Mouse (Mus musculus): ENCODE measurements around the gene Slc1a2. TPM values are rescaled to one million over a fixed set of nuclear protein-coding genes. Genes with fewer than 3 reads are reported as not detected.

Slc1a2 gene
- total and polyA plus RNA-seq, 3 experiments: 1.3 to 1.6 (median 1.3) TPM

GRCm38 (mm10) chr2:102682168-102682567, 23.7 kb downstream of the Slc1a2 start:
- in situ Hi-C loops (cut with MboI; ENCODE audit: low pct_ligation_motif_present, low pct_unique_long_range_greater_than_20kb, low sequenced_read_pairs) (loop anchor here (5.0 to 10.0 kb wide), 3 partner anchors 335 to 663 kb away; no protein-coding TSS in a partner anchor), dilution Hi-C loops (cut with MboI; ENCODE audit: extremely low pct_ligation_motif_present, extremely low pct_unique_long_range_greater_than_20kb, low sequenced_read_pairs) (no loop called here)
- H3K27ac ChIP-seq (ENCODE audit: insufficient read depth, low read depth): no peak overlapping the region
- peak; percentile 73 for TF ChIP-seq NRF1 (IDR thresholded peaks at IDR 0.05; ENCODE audit: low read depth, low read length)
- peak; percentile 72 to 93 for TF ChIP-seq CTCF (conservative IDR thresholded peaks at IDR 0.05 in 1 of 2, IDR thresholded peaks at IDR 0.05 in 1 of 2; ENCODE audit: low read depth in 2 of 2, low read length in 2 of 2)
- peak; percentile 96 for TF ChIP-seq SMC3 (IDR thresholded peaks at IDR 0.05; ENCODE audit: low read depth, low read length)
- TF ChIP-seq EP300 (IDR thresholded peaks at IDR 0.05; ENCODE audit: low read length): no peak
- TF ChIP-seq ETS1 (conservative IDR thresholded peaks at IDR 0.05; ENCODE audit: low read depth, low read length): no peak
- TF ChIP-seq RAD21 (IDR thresholded peaks at IDR 0.05; ENCODE audit: low read depth, low read length): peak; percentile 97
- peak; percentile 93 for TF ChIP-seq ZC3H11A (IDR thresholded peaks at IDR 0.05; ENCODE audit: low read depth, low read length)
- H3K9ac ChIP-seq (ENCODE audit: insufficient read depth, low read depth): no peak overlapping the region
- H3K4me1 ChIP-seq (ENCODE audit: control insufficient read depth in 1 of 2, insufficient read depth in 2 of 2): peaks cover 4 to 20% of the 10 kb centered on the region in 2 experiments
- no peaks in the 10 kb centered on the region for H3K27me3 ChIP-seq (replicated peaks)
- no peak overlapping the region for H3K4me3 ChIP-seq (replicated peaks in 1 of 3; ENCODE audit: low read depth in 2 of 3, low read length in 2 of 3, poor library complexity in 1 of 3)
- H3K9me3 ChIP-seq (replicated peaks; ENCODE audit: low read length): no peaks in the 10 kb centered on the region
- DNase-seq (ENCODE audit: extremely low read depth): peak; percentile 73
- no peaks in the 10 kb centered on the region for H3K79me2 ChIP-seq (replicated peaks; ENCODE audit: control insufficient read depth, extremely low read depth, insufficient read depth, poor library complexity, severe bottlenecking)
- no peak overlapping the region for H3K4me2 ChIP-seq (ENCODE audit: insufficient read depth, low read depth, poor library complexity, severe bottlenecking)
- H3K36me3 ChIP-seq (replicated peaks in 1 of 2; ENCODE audit: control insufficient read depth in 1 of 2, insufficient read depth in 1 of 2, low read length in 1 of 2): no peaks in the 10 kb centered on the region

GRCm38 (mm10) chr2:102685371-102686107, 27.1 kb downstream of the Slc1a2 start:
- Histone ChIP-seq H3K27me3 (replicated peaks) (no peaks in the 10 kb centered on the region), H3K36me3 (replicated peaks in 1 of 2; ENCODE audit: control insufficient read depth in 1 of 2, insufficient read depth in 1 of 2, low read length in 1 of 2) (no peaks in the 10 kb centered on the region), H3K9ac (ENCODE audit: insufficient read depth, low read depth) (no peak overlapping the region), H3K79me2 (replicated peaks; ENCODE audit: control insufficient read depth, extremely low read depth, insufficient read depth, poor library complexity, severe bottlenecking) (no peaks in the 10 kb centered on the region), H3K4me1 (ENCODE audit: control insufficient read depth in 1 of 2, insufficient read depth in 2 of 2) (peaks cover 12 to 44% of the 10 kb centered on the region in 2 experiments), H3K9me3 (replicated peaks; ENCODE audit: low read length) (no peaks in the 10 kb centered on the region), H3K4me2 (ENCODE audit: insufficient read depth, low read depth, poor library complexity, severe bottlenecking) (no peak overlapping the region), H3K4me3 (replicated peaks in 1 of 3; ENCODE audit: low read depth in 2 of 3, low read length in 2 of 3, poor library complexity in 1 of 3) (no peak overlapping the region), H3K27ac (ENCODE audit: insufficient read depth, low read depth) (no peak overlapping the region; the same call in 1 of the 2 replicates)
- peak; percentile 65 for DNase-seq (ENCODE audit: extremely low read depth)
- dilution Hi-C loops (cut with MboI; ENCODE audit: extremely low pct_ligation_motif_present, extremely low pct_unique_long_range_greater_than_20kb, low sequenced_read_pairs): no loop called here
- in situ Hi-C loops (cut with MboI; ENCODE audit: low pct_ligation_motif_present, low pct_unique_long_range_greater_than_20kb, low sequenced_read_pairs): loop anchor here (10.0 kb wide), 2 partner anchors 399 to 659 kb away; no protein-coding TSS in a partner anchor
- no peak for TF ChIP-seq ELF1 (IDR thresholded peaks at IDR 0.05; ENCODE audit: low read depth, low read length)
- TF ChIP-seq SMC3 (IDR thresholded peaks at IDR 0.05; ENCODE audit: low read depth, low read length): peak; percentile 95
- peak; percentile 75 for TF ChIP-seq ZC3H11A (IDR thresholded peaks at IDR 0.05; ENCODE audit: low read depth, low read length)
- TF ChIP-seq USF2 (conservative IDR thresholded peaks at IDR 0.05; ENCODE audit: low read depth, low read length): no peak
- TF ChIP-seq RAD21 (IDR thresholded peaks at IDR 0.05; ENCODE audit: low read depth, low read length): peak; percentile 97
- no peak for TF ChIP-seq CHD2 (IDR thresholded peaks at IDR 0.05; ENCODE audit: low read length)
- TF ChIP-seq CTCF (conservative IDR thresholded peaks at IDR 0.05 in 1 of 2, IDR thresholded peaks at IDR 0.05 in 1 of 2; ENCODE audit: low read depth in 2 of 2, low read length in 2 of 2): peak in 1 of 2 experiments; percentile 86; a peak in 3 of 4 replicates
- TF ChIP-seq MAFK (IDR thresholded peaks at IDR 0.05; ENCODE audit: insufficient replicate concordance, low read length): no peak
- no peak for TF ChIP-seq EP300 (IDR thresholded peaks at IDR 0.05; ENCODE audit: low read length)
